In the genomic region with DNA sequence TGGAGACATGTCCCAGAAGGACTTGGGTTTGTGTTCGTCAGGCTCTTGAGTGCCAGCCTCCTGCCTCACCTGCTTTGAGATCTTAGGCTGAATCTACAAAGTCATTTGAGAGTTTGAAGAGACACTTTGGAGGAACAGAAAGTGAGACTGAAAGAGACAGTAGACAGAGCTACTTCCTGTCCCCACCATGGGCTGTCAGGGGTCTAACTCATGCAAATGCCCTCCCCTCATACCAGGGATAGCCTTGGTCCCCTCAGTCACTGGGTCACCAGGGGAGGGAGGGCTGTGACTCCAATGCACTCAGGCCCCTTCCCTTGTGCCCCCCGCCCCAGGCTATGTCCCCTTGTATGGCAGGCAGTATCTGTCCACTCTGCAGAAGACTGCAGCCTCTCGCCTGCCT, we compare ENCODE assay signal across 13 mouse cellular contexts. TPM values are rescaled to one million over a fixed set of nuclear protein-coding genes. Genes with fewer than 3 reads are reported as not detected.
DNase-seq lines count a peak whose midpoint lies in the region; ATAC-seq lines count a peak whose summit lies in the region.
"Had no signal": no experiment of that assay in that cellular context is flagged by ENCODE, and none has a peak within 500 bp of the region (broad histone marks: within the 10 kb centered on the region; RNA-seq: fewer than 3 reads in every experiment).

No protein-coding gene starts in this region.

- H3K4me1 ChIP-seq in heart, embryonic 12.5 days (replicated peaks), result 0 out of 2 replicates have a peak, but pooled peaks cover 9% of the 10 kb centered on the region
- H3K4me1 ChIP-seq in midbrain, embryonic 12.5 days, result 0 out of 2 replicates have a peak, but pooled peaks cover 2% of the 10 kb centered on the region
- H3K4me1 ChIP-seq in midbrain, embryonic 13.5 days (replicated peaks), result no peaks in the 10 kb centered on the region

- no peaks in the 10 kb centered on the region for H3K36me3 ChIP-seq in heart, embryonic 12.5 days
- H3K36me3 ChIP-seq in midbrain, embryonic 12.5 days, result no peaks in the 10 kb centered on the region
- no peaks in the 10 kb centered on the region for H3K36me3 ChIP-seq in midbrain, embryonic 13.5 days

- H3K9ac ChIP-seq in heart, embryonic 12.5 days, result 0 out of 2 replicates have a peak overlapping the region, but pooled peaks have one; percentile 21
- H3K9ac ChIP-seq in midbrain, embryonic 12.5 days (replicated peaks), result 0 out of 2 replicates have a peak overlapping the region, but pooled peaks have one; percentile 20
- no peak overlapping the region for H3K9ac ChIP-seq in midbrain, embryonic 13.5 days (replicated peaks)

- H3K27ac ChIP-seq in heart, embryonic 12.5 days (ENCODE audit: poor library complexity, severe bottlenecking), result no peak overlapping the region
- H3K27ac ChIP-seq in midbrain, embryonic 12.5 days (replicated peaks), result no peak overlapping the region
- no peak overlapping the region for H3K27ac ChIP-seq in midbrain, embryonic 13.5 days

- DNase-seq in heart, postnatal 25 days (ENCODE audit: low spot score), result no peak
- peak; percentile 28 to 44 for DNase-seq in spleen, postnatal 10 days (ENCODE audit: low spot score in 2 of 2)
- DNase-seq in layer of hippocampus, adult 11-12 months (ENCODE audit: low spot score), result no peak
- DNase-seq in layer of hippocampus, postnatal 25 days (ENCODE audit: extremely low spot score in 1 of 2, low spot score in 1 of 2), result no peak
- DNase-seq: cerebellum, adult 2 months; kidney, adult 18-20 months; left cerebral cortex, postnatal 4 days; lung, postnatal 14 days; right cerebral cortex, postnatal 4 days had no signal

- ATAC-seq in heart, embryonic 12.5 days (ENCODE audit: insufficient number of reproducible peaks, low FRiP score), result no peak
- no peak for ATAC-seq in midbrain, embryonic 12.5 days (ENCODE audit: low FRiP score, low read depth)
- ATAC-seq in midbrain, embryonic 13.5 days, result no peak
- ATAC-seq in common myeloid progenitor, adult 5-6 weeks (replicated peaks; ENCODE audit: low read depth, poor library complexity, severe bottlenecking), result peak; percentile 29; the same call in 1 of the 2 replicates

- no peak overlapping the region for H3K4me2 ChIP-seq in heart, embryonic 12.5 days
- no peak overlapping the region for H3K4me2 ChIP-seq in midbrain, embryonic 12.5 days (replicated peaks)
- no peak overlapping the region for H3K4me2 ChIP-seq in midbrain, embryonic 13.5 days (replicated peaks)

- intact Hi-C loops in heart, postnatal 25 days (cut with DNase I), result no loop called here

- no peaks in the 10 kb centered on the region for H3K9me3 ChIP-seq in heart, embryonic 12.5 days (replicated peaks)
- H3K9me3 ChIP-seq in midbrain, embryonic 12.5 days, result no peaks in the 10 kb centered on the region
- H3K9me3 ChIP-seq in midbrain, embryonic 13.5 days, result no peaks in the 10 kb centered on the region

- H3K4me3 ChIP-seq in heart, embryonic 12.5 days, result no peak overlapping the region
- H3K4me3 ChIP-seq in midbrain, embryonic 12.5 days, result no peak overlapping the region
- H3K4me3 ChIP-seq in midbrain, embryonic 13.5 days (replicated peaks), result no peak overlapping the region

- 0 out of 2 replicates have a peak, but pooled peaks cover 4% of the 10 kb centered on the region for H3K27me3 ChIP-seq in heart, embryonic 12.5 days (replicated peaks)
- no peaks in the 10 kb centered on the region for H3K27me3 ChIP-seq in midbrain, embryonic 12.5 days
- H3K27me3 ChIP-seq in midbrain, embryonic 13.5 days, result peaks cover 3% of the 10 kb centered on the region; the same call in 1 of the 2 replicates

- WGBS in heart, embryonic 12.5 days, result 60% methylated on average over 3 of the region's 3 CpGs
- WGBS in midbrain, embryonic 12.5 days, result 80% methylated on average over 3 of the region's 3 CpGs
- 69% methylated on average over 3 of the region's 3 CpGs for WGBS in midbrain, embryonic 13.5 days

RNA-seq across cellular contexts. Expression of a gene that starts 2.5 kb away (rescaled TPM):
- polyA plus RNA-seq in heart, embryonic 12.5 days (2016; fragmentation: Nextera tagmentation; extraction: Ambion mirVana), result 4.3 and 4.4 TPM in 2 replicates
- total RNA-seq in heart, postnatal 25 days (2021), result 1 to 10 TPM; 2.3 to 3.5 TPM
- polyA plus RNA-seq in midbrain, embryonic 12.5 days (2016; fragmentation: Nextera tagmentation; extraction: Ambion mirVana), result 7.7 and 8.2 TPM in 2 replicates
- polyA plus RNA-seq in midbrain, embryonic 13.5 days (2015; fragmentation: Nextera tagmentation; extraction: Ambion mirVana), result 4.9 and 7.0 TPM in 2 replicates
- 4.7 and 5.4 TPM in 2 replicates for total RNA-seq in common myeloid progenitor, adult 5-6 weeks (2017)
- total RNA-seq in layer of hippocampus, postnatal 25 days (2021), result 10 to 100 TPM; 10.4 to 10.8 TPM

RNA-seq across cellular contexts. Expression of a gene that starts 8.6 kb away (rescaled TPM):
- polyA plus RNA-seq in heart, embryonic 12.5 days (2016; fragmentation: Nextera tagmentation; extraction: Ambion mirVana), result 132 and 148 TPM in 2 replicates
- 100 to 1,000 TPM; 135 to 143 TPM for total RNA-seq in heart, postnatal 25 days (2021)
- 236 and 239 TPM in 2 replicates for polyA plus RNA-seq in midbrain, embryonic 12.5 days (2016; fragmentation: Nextera tagmentation; extraction: Ambion mirVana)
- polyA plus RNA-seq in midbrain, embryonic 13.5 days (2015; fragmentation: Nextera tagmentation; extraction: Ambion mirVana), result 209 and 228 TPM in 2 replicates
- total RNA-seq in common myeloid progenitor, adult 5-6 weeks (2017), result 74.7 and 110 TPM in 2 replicates
- total RNA-seq in layer of hippocampus, postnatal 25 days (2021), result 100 to 1,000 TPM; 302 to 353 TPM

RNA-seq across cellular contexts. Expression of a gene that starts 14.9 kb away (rescaled TPM):
- 3.3 and 5.2 TPM in 2 replicates for polyA plus RNA-seq in heart, embryonic 12.5 days (2016; fragmentation: Nextera tagmentation; extraction: Ambion mirVana)
- 1 to 10 TPM; 2.7 to 5.3 TPM for total RNA-seq in heart, postnatal 25 days (2021)
- 4.7 and 9.9 TPM in 2 replicates for polyA plus RNA-seq in midbrain, embryonic 12.5 days (2016; fragmentation: Nextera tagmentation; extraction: Ambion mirVana)
- 4.8 and 7.1 TPM in 2 replicates for polyA plus RNA-seq in midbrain, embryonic 13.5 days (2015; fragmentation: Nextera tagmentation; extraction: Ambion mirVana)
- 44.3 and 51.6 TPM in 2 replicates for total RNA-seq in common myeloid progenitor, adult 5-6 weeks (2017)
- total RNA-seq in layer of hippocampus, postnatal 25 days (2021), result 1 to 10 TPM; 8.1 to 8.9 TPM

RNA-seq across cellular contexts. Expression of a gene that starts 20.9 kb away (rescaled TPM):
- polyA plus RNA-seq in heart, embryonic 12.5 days (2016; fragmentation: Nextera tagmentation; extraction: Ambion mirVana), result 0.14 and 0.31 TPM in 2 replicates
- total RNA-seq in heart, postnatal 25 days (2021), result 1 to 10 TPM; 1.4 to 1.8 TPM
- 0.48 and 0.62 TPM in 2 replicates for polyA plus RNA-seq in midbrain, embryonic 12.5 days (2016; fragmentation: Nextera tagmentation; extraction: Ambion mirVana)
- 0.35 and 0.76 TPM in 2 replicates for polyA plus RNA-seq in midbrain, embryonic 13.5 days (2015; fragmentation: Nextera tagmentation; extraction: Ambion mirVana)
- total RNA-seq in common myeloid progenitor, adult 5-6 weeks (2017), result 1.1 and 1.8 TPM in 2 replicates
- total RNA-seq in layer of hippocampus, postnatal 25 days (2021), result under 1 TPM; 0.42 to 0.54 TPM

RNA-seq across cellular contexts. Expression of a gene that starts 28.5 kb away (rescaled TPM):
- 0.12 TPM in 1 of 2 replicates, not detected in the other for polyA plus RNA-seq in heart, embryonic 12.5 days (2016; fragmentation: Nextera tagmentation; extraction: Ambion mirVana)
- total RNA-seq in heart, postnatal 25 days (2021), result under 1 TPM; 0.56 to 0.60 TPM
- not detected in 2 replicates for polyA plus RNA-seq in midbrain, embryonic 12.5 days (2016; fragmentation: Nextera tagmentation; extraction: Ambion mirVana)
- polyA plus RNA-seq in midbrain, embryonic 13.5 days (2015; fragmentation: Nextera tagmentation; extraction: Ambion mirVana), result not detected in 2 replicates
- 9.4 and 11.3 TPM in 2 replicates for total RNA-seq in common myeloid progenitor, adult 5-6 weeks (2017)
- total RNA-seq in layer of hippocampus, postnatal 25 days (2021), result not detected
- polyA plus RNA-seq: cerebellum, adult 2 months had no signal

Comparison
In these comparisons a context has a peak if more than half of its experiments do, and no peak if none do; other contexts are left out.
1. DNase-seq: peak in spleen, postnatal 10 days (2 of 2); none in heart, postnatal 25 days (single experiment), layer of hippocampus, adult 11-12 months (single experiment) and layer of hippocampus, postnatal 25 days (0 of 2).